Mouse (Mus musculus) gonadal fat pad, adult 2 months (tissue): ENCODE results near the gene Isoc2b. TPM values are rescaled to one million over a fixed set of nuclear protein-coding genes. Genes with fewer than 3 reads are reported as not detected.
"Not testable (repeated sequence)": the region's sequence is repeated elsewhere in the genome, so short reads cannot be mapped to it uniquely, and the experiment has no call there.

Source experiments
- DNase-seq: peaks from one replicate; pipeline ENCODE4 v3.0.0-alpha.2; 2012; ENCODE audit warnings: low read depth
- polyA plus RNA-seq: library from polyadenylated mRNA; depleted of rRNA; stranded (reverse); fragments of >200 nt; gene quantifications from 2 replicates; pipeline ENCODE4 v1.2.3, GENCODE M21; 2012; rRNA removed

The Isoc2b gene
- polyA plus RNA-seq = 34.9 and 45.7 TPM in 2 replicates

GRCm38 (mm10) chr7:4870133-4870532, at the start of gene Isoc2b:
Isoc2b (minus strand) TSS chr7:4870258.
- DNase-seq = no peak

GRCm38 (mm10) chr7:4919096-4919495, 49.0 kb upstream of the Isoc2b start:
- DNase-seq = no peak

- DNase-seq = no peak
These were observed 48.6 kb upstream of the Isoc2b start for GRCm38 (mm10) chr7:4918681-4919080.

GRCm38 (mm10) chr7:4917494-4917893, 47.4 kb upstream of the Isoc2b start:
- no peak for DNase-seq

- DNase-seq = no peak
These were observed 45.8 kb upstream of the Isoc2b start for GRCm38 (mm10) chr7:4915669-4916416.

GRCm38 (mm10) chr7:4915007-4915665, 45.1 kb upstream of the Isoc2b start, which contains the start of gene Zfp628:
Zfp628 (plus strand) TSS chr7:4915217.
- DNase-seq = peak; percentile 52

- DNase-seq = no peak
These were observed 42.2 kb upstream of the Isoc2b start for GRCm38 (mm10) chr7:4912248-4912647.

- DNase-seq = no peak
These were observed 41.5 kb upstream of the Isoc2b start for GRCm38 (mm10) chr7:4911561-4911960.

- no peak for DNase-seq
These were observed 36.5 kb upstream of the Isoc2b start, which contains the start of gene Gm36210 for GRCm38 (mm10) chr7:4906466-4906950. Gm36210 (minus strand) TSS chr7:4906516.

- DNase-seq = no peak
These were observed 32.3 kb upstream of the Isoc2b start for GRCm38 (mm10) chr7:4902404-4902803.

- DNase-seq = no peak
These were observed 31.1 kb upstream of the Isoc2b start for GRCm38 (mm10) chr7:4901171-4901570.

- no peak for DNase-seq
These were observed 30.4 kb upstream of the Isoc2b start for GRCm38 (mm10) chr7:4900523-4900851.

- no peak for DNase-seq
These were observed 29.8 kb upstream of the Isoc2b start for GRCm38 (mm10) chr7:4899649-4900522.

- no peak for DNase-seq
These were observed 29.0 kb upstream of the Isoc2b start for GRCm38 (mm10) chr7:4898851-4899648.

GRCm38 (mm10) chr7:4895186-4895585, 25.1 kb upstream of the Isoc2b start:
- no peak for DNase-seq

- no peak for DNase-seq
These were observed 16.6 kb upstream of the Isoc2b start for GRCm38 (mm10) chr7:4886680-4887079.

GRCm38 (mm10) chr7:4879036-4879435, 9.0 kb upstream of the Isoc2b start:
- DNase-seq = not testable (repeated sequence)

- no peak for DNase-seq
These were observed 8.1 kb upstream of the Isoc2b start for GRCm38 (mm10) chr7:4878186-4878585.

GRCm38 (mm10) chr7:4877226-4877625, 7.2 kb upstream of the Isoc2b start:
- no peak for DNase-seq

- DNase-seq = no peak
These were observed 6.7 kb upstream of the Isoc2b start, which contains the start of gene Isoc2a for GRCm38 (mm10) chr7:4876753-4877221. Isoc2a (plus strand) TSS chr7:4877153.

GRCm38 (mm10) chr7:4866631-4867180, 3.4 kb downstream of the Isoc2b start:
- no peak for DNase-seq
